Mouse (Mus musculus) lung, embryonic 16.5 days (tissue): ENCODE measurements around the gene Alox15. TPM values are rescaled to one million over a fixed set of nuclear protein-coding genes. Genes with fewer than 3 reads are reported as not detected.
A peak's percentile ranks its signal among the peaks of the same experiment; 100 is the strongest.

ENCODE experiments used
- ATAC-seq: fragments of 200-750 bp; cut with Nextera tagmentation; 2 replicates; pipeline ENCODE4 v1.8.0; 2017; ENCODE audit warnings: low read depth, mild to moderate bottlenecking, moderate library complexity
- H3K27ac ChIP-seq: fragments of 300-500 bp; sonication (generic); 2 replicates; pipeline ENCODE4 v1.5.1; 2014; ENCODE audit warnings: mild to moderate bottlenecking, control low read depth, low read length
- H3K27me3 ChIP-seq: fragments of 300-500 bp; sonication (generic); 2 replicates; pipeline ENCODE4 v1.6.1; 2014; ENCODE audit warnings: low read depth, low read length, mixed read lengths; ENCODE audit not compliant: control insufficient read depth, insufficient read depth
- H3K36me3 ChIP-seq: fragments of 300-500 bp; sonication (generic); 2 replicates; pipeline ENCODE4 v1.6.1; 2014; ENCODE audit warnings: low read length; ENCODE audit not compliant: control insufficient read depth, insufficient read depth
- H3K4me1 ChIP-seq: fragments of 300-500 bp; sonication (generic); replicated peaks from 2 replicates; pipeline ENCODE4 v1.6.1; 2014; ENCODE audit warnings: low read length, mixed read lengths; ENCODE audit not compliant: control insufficient read depth, insufficient read depth
- H3K4me2 ChIP-seq: fragments of 300-500 bp; sonication (generic); 2 replicates; pipeline ENCODE4 v1.6.1; 2014; ENCODE audit warnings: low read depth, low read length, control low read depth
- H3K4me3 ChIP-seq: fragments of 300-500 bp; sonication (generic); 2 replicates; pipeline ENCODE4 v1.5.1; 2014; ENCODE audit warnings: mild to moderate bottlenecking, low read length, control low read depth
- H3K9ac ChIP-seq: fragments of 300-500 bp; sonication (generic); 2 replicates; pipeline ENCODE4 v1.6.1; 2014; ENCODE audit warnings: low read length, control low read depth
- H3K9me3 ChIP-seq: fragments of 300-500 bp; sonication (generic); 2 replicates; pipeline ENCODE4 v1.6.1; 2016; ENCODE audit warnings: low read length; ENCODE audit not compliant: control insufficient read depth
- WGBS: fragments of 180-500 bp; shearing (Covaris S2); extraction: QIAGEN DNeasy Blood & Tissue Kit; methylation state at CpG from one replicate; pipeline ENCODE4 v1.1.7; 2014; 5-methylcytosine and 5-hydroxymethylcytosine counted together
- polyA plus RNA-seq: library from polyadenylated mRNA; unstranded; fragments of >200 nt; fragmentation: Nextera tagmentation; extraction: Ambion mirVana; gene quantifications from 2 replicates; pipeline ENCODE4 v1.2.1, GENCODE M21; 2015

Gene Alox15
- polyA plus RNA-seq, 1 experiment from 2014 or later, result 0.72 TPM

- no peaks in the 10 kb centered on the region for H3K4me1 ChIP-seq
- ATAC-seq, result peak; percentile 76
- no peak overlapping the region for H3K4me3 ChIP-seq
- no peaks in the 10 kb centered on the region for H3K9me3 ChIP-seq
- H3K4me2 ChIP-seq, result no peak overlapping the region
- H3K9ac ChIP-seq, result no peak overlapping the region
- WGBS, result 29% methylated on average over 4 of the region's 4 CpGs
- no peaks in the 10 kb centered on the region for H3K27me3 ChIP-seq
- H3K27ac ChIP-seq, result peak overlapping the region; percentile 62
- H3K36me3 ChIP-seq, result no peaks in the 10 kb centered on the region
These were observed 54.4 kb downstream of the Alox15 start for GRCm38 (mm10) chr11:70297405-70297804.

Other genes with a start within 250 kb of the Alox15 start
- 2.1 and 2.4 TPM in 2 replicates for gene Mgl2, start 221.7 kb downstream of the Alox15 start, polyA plus RNA-seq
- 0.79 and 1.6 TPM in 2 replicates for gene Clec10a, start 195.8 kb downstream of the Alox15 start, polyA plus RNA-seq
- 0.48 and 1.1 TPM in 2 replicates for gene Slc16a11, start 139.3 kb downstream of the Alox15 start, polyA plus RNA-seq
- 6.0 and 6.9 TPM in 2 replicates for gene Slc16a13, start 131.0 kb downstream of the Alox15 start, polyA plus RNA-seq
- gene Bcl6b, start 122.2 kb downstream of the Alox15 start, polyA plus RNA-seq, result 36.2 and 37.1 TPM in 2 replicates
- gene 0610010K14Rik, start 114.1 kb downstream of the Alox15 start, polyA plus RNA-seq, result 163 and 167 TPM in 2 replicates
- gene Gm21988, start 112.2 kb downstream of the Alox15 start, polyA plus RNA-seq, result 10.3 and 10.7 TPM in 2 replicates
- 249 and 250 TPM in 2 replicates for gene Rnasek, start 112.2 kb downstream of the Alox15 start, polyA plus RNA-seq
- gene Alox12, start 96.7 kb downstream of the Alox15 start, polyA plus RNA-seq, result 6.9 and 7.8 TPM in 2 replicates
- 0.35 and 1.1 TPM in 2 replicates for gene Alox12e, start 29.4 kb downstream of the Alox15 start, polyA plus RNA-seq
- 36.3 and 37.3 TPM in 2 replicates for gene Pelp1, start 58.0 kb upstream of the Alox15 start, polyA plus RNA-seq
- gene Arrb2, start 80.6 kb upstream of the Alox15 start, polyA plus RNA-seq, result 14.1 and 15.0 TPM in 2 replicates
- 39.8 and 43.7 TPM in 2 replicates for gene Med11, start 99.9 kb upstream of the Alox15 start, polyA plus RNA-seq
- 0.48 and 1.0 TPM in 2 replicates for gene Zmynd15, start 107.4 kb upstream of the Alox15 start, polyA plus RNA-seq
- gene Cxcl16, start 108.0 kb upstream of the Alox15 start, polyA plus RNA-seq, result 7.5 and 8.3 TPM in 2 replicates
- gene Tm4sf5, start 153.2 kb upstream of the Alox15 start, polyA plus RNA-seq, result 1.9 and 2.0 TPM in 2 replicates
- gene Vmo1, start 162.6 kb upstream of the Alox15 start, polyA plus RNA-seq, result 0.34 and 0.72 TPM in 2 replicates
- 0.54 and 0.73 TPM in 2 replicates for gene Gltpd2, start 167.2 kb upstream of the Alox15 start, polyA plus RNA-seq
- gene Psmb6, start 173.3 kb upstream of the Alox15 start, polyA plus RNA-seq, result 711 and 738 TPM in 2 replicates
- gene Gm40193, start 180.9 kb upstream of the Alox15 start, polyA plus RNA-seq, result not detected in 2 replicates
- gene Pld2, start 188.0 kb upstream of the Alox15 start, polyA plus RNA-seq, result 12.5 and 13.1 TPM in 2 replicates
- 10.3 and 10.5 TPM in 2 replicates for gene Mink1, start 210.8 kb upstream of the Alox15 start, polyA plus RNA-seq